Mouse (Mus musculus) hindbrain, embryonic 12.5 days (tissue): ENCODE measurements around the gene Cs. TPM values are rescaled to one million over a fixed set of nuclear protein-coding genes. Genes with fewer than 3 reads are reported as not detected.
"Not testable (repeated sequence)": the region's sequence is repeated elsewhere in the genome, so short reads cannot be mapped to it uniquely, and the experiment has no call there.

ENCODE experiments used
- ATAC-seq: fragments of 200-750 bp; cut with Nextera tagmentation; 2 replicates; pipeline ENCODE4 v1.8.0; 2017; ENCODE audit warnings: moderate TSS enrichment; ENCODE audit not compliant: low FRiP score
- H3K27ac ChIP-seq: fragments of 300-500 bp; sonication (generic); 2 replicates; pipeline ENCODE4 v1.5.1; 2016; ENCODE audit warnings: mild to moderate bottlenecking
- H3K27me3 ChIP-seq: fragments of 300-500 bp; sonication (generic); 2 replicates; pipeline ENCODE4 v1.6.1; 2016; ENCODE audit warnings: mild to moderate bottlenecking
- H3K36me3 ChIP-seq: fragments of 300-500 bp; sonication (generic); 2 replicates; pipeline ENCODE4 v1.6.1; 2016; ENCODE audit warnings: mild to moderate bottlenecking
- H3K4me1 ChIP-seq: fragments of 300-500 bp; sonication (generic); 2 replicates; pipeline ENCODE4 v1.6.1; 2016
- H3K4me2 ChIP-seq: fragments of 300-500 bp; sonication (generic); replicated peaks from 2 replicates; pipeline ENCODE4 v1.6.1; 2016; ENCODE audit warnings: mild to moderate bottlenecking
- H3K4me3 ChIP-seq: fragments of 300-500 bp; sonication (generic); 2 replicates; pipeline ENCODE4 v1.5.1; 2016; ENCODE audit warnings: mild to moderate bottlenecking
- H3K9ac ChIP-seq: fragments of 300-500 bp; sonication (generic); 2 replicates; pipeline ENCODE4 v1.6.1; 2016; ENCODE audit warnings: mild to moderate bottlenecking, moderate library complexity
- H3K9me3 ChIP-seq: fragments of 300-500 bp; sonication (generic); replicated peaks from 2 replicates; pipeline ENCODE4 v1.6.1; 2016; ENCODE audit warnings: mild to moderate bottlenecking
- WGBS: fragments of 180-500 bp; shearing (Covaris S2); methylation state at CpG from one replicate; pipeline ENCODE4 v1.1.7; 2016; 5-methylcytosine and 5-hydroxymethylcytosine counted together
- polyA plus RNA-seq: library from polyadenylated mRNA; unstranded; fragments of >200 nt; fragmentation: Nextera tagmentation; extraction: Ambion mirVana; gene quantifications from 2 replicates; pipeline ENCODE4 v1.2.1, GENCODE M21; 2016

Gene Cs
- 207 and 208 TPM in 2 replicates for polyA plus RNA-seq

DNA sequence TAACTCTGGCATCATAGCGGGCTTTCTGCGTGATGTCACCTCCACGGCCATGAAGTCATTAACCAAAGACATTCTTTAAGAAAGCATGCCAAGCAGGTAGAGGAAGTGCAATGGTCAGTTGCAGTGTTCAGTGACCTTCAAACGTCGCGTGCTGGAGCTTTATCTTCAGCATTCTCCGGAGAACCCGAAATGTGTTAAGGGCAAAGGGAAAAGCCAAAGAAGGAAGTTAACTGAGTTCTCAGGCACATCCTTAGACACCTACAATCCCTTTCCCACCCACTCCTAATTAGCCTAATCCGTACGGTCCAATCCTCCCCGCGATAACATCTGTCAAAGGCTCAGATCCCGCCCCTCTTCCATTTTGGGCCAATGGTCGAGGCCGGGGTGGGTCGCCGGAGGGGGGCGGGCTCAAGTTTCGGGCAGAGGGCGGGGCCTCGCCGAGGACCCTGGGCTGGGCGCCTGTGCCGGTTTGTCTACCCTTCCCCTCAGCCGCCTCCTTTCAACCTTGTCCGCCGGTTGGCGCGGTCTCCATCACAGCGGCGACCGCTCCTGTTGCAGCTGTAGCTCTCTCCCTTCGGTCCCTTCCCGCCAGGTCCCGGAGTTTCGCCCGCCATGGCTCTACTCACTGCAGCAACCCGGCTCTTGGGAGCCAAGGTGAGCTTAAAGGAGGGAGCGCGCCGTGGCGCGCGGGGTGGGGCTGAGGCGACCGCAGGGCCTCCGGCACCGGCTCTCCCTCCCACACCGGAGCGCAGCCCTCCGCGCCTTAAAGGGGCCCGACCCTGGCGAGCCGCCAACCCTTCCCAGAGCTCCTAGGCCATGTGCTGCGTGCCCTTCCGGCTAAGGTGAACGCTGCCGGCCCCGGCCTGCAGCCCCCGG lies at the start of gene Cs:
Gene Cs, plus strand, starts transcription at position 429 of the 876 bp plus-strand sequence.
- H3K4me2 ChIP-seq = peak within 1 kb of the TSS; percentile 93
- H3K4me3 ChIP-seq = peak within 1 kb of the TSS; percentile 79
- H3K36me3 ChIP-seq = no peaks in the 10 kb centered on the region
- ATAC-seq = peak; percentile 99
- no peaks in the 10 kb centered on the region for H3K9me3 ChIP-seq
- H3K4me1 ChIP-seq = peaks cover 21% of the 10 kb centered on the region
- WGBS = 3% methylated on average over 60 of the region's 61 CpGs
- peak within 1 kb of the TSS; percentile 93 for H3K27ac ChIP-seq
- H3K9ac ChIP-seq = peak within 1 kb of the TSS; percentile 90
- H3K27me3 ChIP-seq = no peaks in the 10 kb centered on the region

DNA sequence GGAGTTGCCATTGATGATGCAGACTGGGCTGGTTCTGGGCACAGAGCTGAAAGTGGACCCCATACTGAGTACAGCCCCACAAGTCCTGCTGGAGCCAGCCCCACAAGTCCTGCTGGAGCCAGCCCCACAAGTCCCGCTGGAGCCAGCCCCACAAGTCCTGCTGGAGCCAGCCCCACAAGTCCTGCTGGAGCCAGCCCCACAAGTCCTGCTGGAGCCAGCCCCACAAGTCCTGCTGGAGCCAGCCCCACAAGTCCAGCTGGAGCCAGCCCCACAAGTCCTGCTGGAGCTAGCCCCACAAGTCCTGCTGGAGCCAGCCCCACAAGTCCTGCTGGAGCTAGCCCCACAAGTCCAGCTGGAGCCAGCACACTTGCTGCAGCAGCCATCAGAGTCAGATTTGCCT lies 46.9 kb upstream of the Cs start:
- not testable (repeated sequence) for H3K4me3 ChIP-seq, ATAC-seq, H3K27ac ChIP-seq, H3K27me3 ChIP-seq, H3K4me2 ChIP-seq, H3K4me1 ChIP-seq, H3K9me3 ChIP-seq, H3K9ac ChIP-seq
- 88% methylated on average over 1 of the region's 1 CpGs for WGBS
- H3K36me3 ChIP-seq = peaks cover 55% of the 10 kb centered on the region

DNA sequence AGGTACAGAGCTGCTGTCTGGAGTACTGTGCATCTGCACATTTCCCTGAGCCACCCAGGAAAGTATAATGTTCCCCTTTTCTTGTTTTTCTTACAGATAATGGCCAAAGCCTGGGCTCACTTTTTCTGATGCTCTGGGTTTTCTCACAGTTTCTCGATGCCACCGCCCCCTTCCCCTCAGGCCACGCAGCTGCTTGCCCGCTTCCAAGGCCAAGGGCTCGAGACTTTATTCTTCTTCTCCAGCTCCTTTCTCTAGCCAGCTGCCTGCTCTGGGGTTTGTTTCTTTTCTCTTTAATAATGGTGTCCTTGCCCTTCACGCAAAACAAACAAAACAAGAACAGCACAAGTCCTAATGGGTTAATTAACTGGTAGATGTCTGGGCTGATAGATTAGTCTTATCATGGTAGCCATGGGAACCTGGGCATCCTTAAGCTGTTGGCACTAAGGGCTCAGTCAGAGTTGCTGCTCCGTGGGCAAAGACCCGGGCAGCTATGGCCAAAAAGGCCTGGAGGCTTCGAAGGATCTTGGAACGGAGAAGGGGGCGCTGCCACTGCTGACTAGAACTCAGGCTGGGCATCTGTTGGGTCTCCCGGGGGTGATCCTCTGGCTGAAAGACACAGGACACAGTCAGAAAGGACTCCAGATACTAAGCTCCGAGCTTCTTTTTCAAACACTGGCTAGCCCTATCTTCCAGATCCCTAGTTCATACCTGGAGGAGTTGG lies 41.0 kb upstream of the Cs start:
- WGBS = 69% methylated on average over 13 of the region's 13 CpGs
- Histone ChIP-seq H3K9me3 (no peaks in the 10 kb centered on the region), H3K27ac (no peak overlapping the region), H3K27me3 (peaks cover 3% of the 10 kb centered on the region; the same call in 1 of the 2 replicates), H3K36me3 (peaks cover 14% of the 10 kb centered on the region), H3K4me2 (no peak overlapping the region), H3K4me1 (peaks cover 3% of the 10 kb centered on the region; the same call in 1 of the 2 replicates), H3K9ac (no peak overlapping the region), H3K4me3 (no peak overlapping the region)
- ATAC-seq = no peak

DNA sequence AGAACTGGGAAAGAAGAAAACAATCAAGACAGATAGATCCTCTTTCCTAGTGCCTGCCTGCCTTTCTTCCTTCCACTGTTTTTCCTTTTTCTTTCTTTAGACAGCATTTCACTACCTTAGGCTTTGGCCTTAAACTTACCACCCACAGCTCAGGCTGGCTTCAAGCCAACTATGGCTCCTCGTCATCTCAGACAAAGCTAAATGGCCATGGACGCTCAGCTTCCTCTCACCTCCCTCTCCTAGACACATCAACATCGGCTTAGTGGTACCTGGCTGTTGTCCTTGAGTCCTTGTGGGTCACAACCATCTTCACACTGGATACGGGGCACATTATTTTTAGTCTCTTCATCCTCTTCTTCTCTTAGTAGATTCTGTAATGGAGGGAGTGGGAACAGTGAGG lies 40.3 kb upstream of the Cs start:
- 75% methylated on average over 4 of the region's 4 CpGs for WGBS
- Histone ChIP-seq H3K9me3 (no peaks in the 10 kb centered on the region), H3K4me1 (peaks cover 5% of the 10 kb centered on the region), H3K4me3 (no peak overlapping the region), H3K9ac (no peak overlapping the region), H3K27me3 (peaks cover 3% of the 10 kb centered on the region; the same call in 1 of the 2 replicates), H3K27ac (no peak overlapping the region), H3K4me2 (no peak overlapping the region), H3K36me3 (peaks cover 9% of the 10 kb centered on the region; the same call in 1 of the 2 replicates)
- no peak for ATAC-seq

DNA sequence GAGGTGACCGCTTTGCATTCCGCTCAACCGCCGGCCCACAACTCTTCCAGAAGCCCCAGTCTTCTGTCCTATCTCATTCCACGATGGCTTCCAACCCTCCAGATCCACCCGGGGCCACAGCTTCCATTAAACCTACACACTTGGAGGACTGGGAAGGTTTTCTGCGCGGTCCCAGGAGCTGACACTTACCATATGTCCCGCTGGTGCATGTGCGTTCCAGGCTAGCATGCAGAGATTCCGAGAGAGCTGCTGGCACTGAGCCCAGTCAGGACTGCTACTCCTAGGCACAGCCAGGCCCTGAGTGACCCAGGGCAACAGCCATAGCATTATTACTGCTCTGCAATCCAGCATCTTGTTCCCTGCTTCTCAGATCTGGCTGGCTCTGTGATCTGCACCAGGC lies 39.9 kb upstream of the Cs start:
- ATAC-seq = no peak
- peaks cover 5% of the 10 kb centered on the region; the same call in 1 of the 2 replicates for H3K36me3 ChIP-seq
- no peaks in the 10 kb centered on the region for H3K9me3 ChIP-seq
- WGBS = 87% methylated on average over 11 of the region's 11 CpGs
- H3K27ac ChIP-seq = no peak overlapping the region
- H3K4me1 ChIP-seq = peaks cover 9% of the 10 kb centered on the region
- peaks cover 3% of the 10 kb centered on the region; the same call in 1 of the 2 replicates for H3K27me3 ChIP-seq
- H3K9ac ChIP-seq = no peak overlapping the region
- no peak overlapping the region for H3K4me2 ChIP-seq
- no peak overlapping the region for H3K4me3 ChIP-seq

DNA sequence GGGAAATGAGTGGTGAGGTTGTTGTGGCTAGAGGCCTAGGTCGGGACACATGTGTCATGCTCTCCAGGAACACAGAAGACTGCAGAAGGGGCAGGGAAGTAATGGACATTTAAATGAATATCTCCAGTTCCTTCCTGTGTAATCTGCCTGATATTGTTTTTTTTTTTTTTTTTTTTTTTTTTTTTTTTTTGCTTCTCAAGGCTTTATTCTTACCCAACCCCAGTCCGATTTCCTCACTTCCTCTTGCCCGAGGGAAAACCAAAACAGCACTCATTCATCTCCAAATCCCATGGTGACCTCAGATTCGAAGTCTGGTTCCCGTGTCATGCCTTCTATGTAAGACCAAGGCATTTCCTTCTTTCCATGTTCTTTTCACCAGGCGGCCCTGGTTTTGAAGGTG lies 39.3 kb upstream of the Cs start:
- no peak overlapping the region for H3K27ac ChIP-seq
- no peaks in the 10 kb centered on the region for H3K36me3 ChIP-seq
- H3K9me3 ChIP-seq = no peaks in the 10 kb centered on the region
- peaks cover 9% of the 10 kb centered on the region for H3K4me1 ChIP-seq
- H3K4me3 ChIP-seq = no peak overlapping the region
- WGBS = 77% methylated on average over 6 of the region's 6 CpGs
- no peak for ATAC-seq
- H3K9ac ChIP-seq = no peak overlapping the region
- peaks cover 3% of the 10 kb centered on the region; the same call in 1 of the 2 replicates for H3K27me3 ChIP-seq
- no peak overlapping the region for H3K4me2 ChIP-seq

DNA sequence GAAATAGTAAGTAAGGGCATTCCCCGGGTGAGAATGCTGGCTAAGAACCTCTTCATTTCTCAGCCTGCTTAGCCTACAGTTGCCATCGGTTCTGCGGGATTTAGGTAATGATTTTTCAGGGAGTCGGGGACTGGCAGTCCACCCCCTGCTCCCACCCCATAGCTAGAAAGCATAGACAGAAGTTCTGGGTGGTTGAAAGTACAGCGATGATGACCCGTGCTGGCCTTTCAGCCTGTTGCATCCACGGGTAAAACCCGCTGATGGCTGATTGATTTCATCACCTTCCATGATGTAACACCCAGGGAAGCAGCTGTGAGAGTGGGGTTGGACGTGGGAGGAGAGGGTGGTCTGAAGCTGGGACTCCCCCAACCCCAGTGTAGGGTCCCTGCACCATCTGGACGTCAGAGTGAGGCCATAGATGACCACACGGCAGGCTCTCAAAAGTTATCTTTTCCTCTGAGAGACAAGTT lies 38.8 kb upstream of the Cs start, which contains the start of gene Il23a:
Gene Il23a, minus strand, starts transcription at position 51 of the 470 bp plus-strand sequence.
- Histone ChIP-seq H3K9ac (no peak within 1 kb of the TSS), H3K27ac (no peak within 1 kb of the TSS), H3K4me3 (no peak within 1 kb of the TSS), H3K4me1 (peaks cover 9% of the 10 kb centered on the region), H3K9me3 (no peaks in the 10 kb centered on the region), H3K36me3 (no peaks in the 10 kb centered on the region), H3K4me2 (no peak within 1 kb of the TSS), H3K27me3 (peaks cover 3% of the 10 kb centered on the region; the same call in 1 of the 2 replicates)
- ATAC-seq = no peak
- 83% methylated on average over 11 of the region's 11 CpGs for WGBS

DNA sequence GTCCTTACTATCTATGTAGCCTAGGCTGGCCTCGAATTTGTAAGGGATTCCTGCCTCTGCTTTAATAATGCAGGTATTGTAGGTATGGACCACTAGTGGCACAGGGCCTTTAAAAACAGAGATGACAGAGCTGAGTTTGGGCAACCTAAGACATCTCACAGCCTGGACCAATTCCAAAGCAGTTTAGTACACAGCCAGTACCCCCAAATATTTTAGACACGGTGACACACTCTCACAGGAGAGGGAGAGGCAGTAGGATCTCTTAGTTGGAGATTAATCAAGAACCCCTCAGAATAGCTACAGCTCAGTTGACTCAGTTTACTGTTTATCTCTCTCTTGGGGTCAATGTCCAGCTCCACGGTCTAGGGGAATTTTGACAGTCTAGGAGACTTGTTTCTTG lies 35.2 kb upstream of the Cs start:
- no peaks in the 10 kb centered on the region for H3K9me3 ChIP-seq
- H3K4me2 ChIP-seq = peak overlapping the region; percentile 66
- peak overlapping the region; percentile 56 for H3K4me3 ChIP-seq
- no peak for ATAC-seq
- peak overlapping the region; percentile 86 for H3K9ac ChIP-seq
- H3K36me3 ChIP-seq = no peaks in the 10 kb centered on the region
- peaks cover 3% of the 10 kb centered on the region; the same call in 1 of the 2 replicates for H3K27me3 ChIP-seq
- WGBS = 36% methylated on average over 3 of the region's 3 CpGs
- peaks cover 16% of the 10 kb centered on the region for H3K4me1 ChIP-seq
- peak overlapping the region; percentile 97 for H3K27ac ChIP-seq

DNA sequence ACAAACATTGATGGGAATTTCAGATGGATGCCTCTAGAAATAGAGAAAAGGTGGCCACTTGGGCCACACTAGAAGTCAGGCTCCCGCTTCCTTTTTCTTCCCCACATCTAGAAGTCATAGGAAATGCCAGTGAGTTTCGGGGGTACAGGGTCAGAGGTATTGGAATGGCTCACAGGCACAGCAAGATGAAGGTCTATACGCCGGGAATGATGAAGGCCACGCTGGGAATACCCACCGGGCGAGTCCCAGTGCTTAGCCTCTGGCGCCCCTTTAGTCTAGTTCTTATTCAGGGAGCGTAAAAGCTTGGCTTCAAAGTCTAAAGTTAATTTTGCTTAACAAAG lies 34.8 kb upstream of the Cs start:
- WGBS = 3% methylated on average over 9 of the region's 9 CpGs
- Histone ChIP-seq H3K36me3 (0 out of 2 replicates have a peak, but pooled peaks cover under 1% of the 10 kb centered on the region), H3K4me3 (peak overlapping the region; percentile 56), H3K9me3 (no peaks in the 10 kb centered on the region), H3K27ac (peak overlapping the region; percentile 97), H3K4me2 (peak overlapping the region; percentile 66), H3K9ac (peak overlapping the region; percentile 86), H3K27me3 (0 out of 2 replicates have a peak, but pooled peaks cover 3% of the 10 kb centered on the region), H3K4me1 (peaks cover 16% of the 10 kb centered on the region)
- peak; percentile 51 for ATAC-seq

DNA sequence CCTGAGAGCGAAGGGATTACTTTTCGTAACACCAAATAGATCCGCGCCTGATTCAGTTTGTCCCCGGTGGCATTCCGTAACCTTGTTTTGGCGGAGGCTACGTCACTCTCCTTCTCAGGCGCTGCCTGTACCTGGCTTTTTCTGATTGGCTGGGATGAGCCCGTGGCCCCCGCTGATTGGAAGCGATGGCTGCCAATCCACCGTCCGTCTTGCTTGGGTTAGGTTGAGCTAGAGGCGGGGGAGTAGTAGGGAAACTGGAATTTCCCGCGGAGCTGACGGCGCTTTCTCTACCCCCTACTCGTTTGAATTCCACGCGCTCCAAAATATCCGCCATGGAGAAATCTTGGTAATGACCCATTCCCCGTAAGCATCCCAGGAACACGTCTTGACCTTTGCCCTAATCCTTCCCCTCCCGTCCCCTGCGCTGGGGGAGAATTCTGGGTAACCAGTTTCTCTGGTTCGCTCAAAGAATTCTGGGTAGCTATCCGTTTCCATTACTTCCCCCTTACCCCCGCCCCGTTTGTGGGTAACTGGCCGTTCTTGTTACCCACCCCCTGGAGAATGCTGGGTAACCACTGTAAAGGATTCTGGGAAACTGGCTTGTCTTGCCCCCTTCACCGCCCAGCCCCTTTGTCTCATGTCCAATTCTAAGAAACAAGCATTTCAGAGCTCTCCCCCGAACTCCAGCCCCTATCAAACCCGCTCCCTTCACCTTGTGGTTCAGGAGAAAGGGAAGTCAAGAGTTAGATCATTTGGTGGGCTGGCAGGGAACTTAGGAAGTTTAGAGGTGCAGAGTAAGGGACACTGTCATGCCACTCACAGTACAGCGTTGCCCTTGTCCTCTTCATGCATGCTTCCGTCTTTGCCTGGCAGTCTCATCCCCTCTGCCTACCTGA lies 34.2 kb upstream of the Cs start, which contains the start of gene Pan2:
Gene Pan2, plus strand, starts transcription at position 210 of the 896 bp plus-strand sequence.
- Histone ChIP-seq H3K9me3 (no peaks in the 10 kb centered on the region), H3K27me3 (0 out of 2 replicates have a peak, but pooled peaks cover 3% of the 10 kb centered on the region), H3K4me2 (peak within 1 kb of the TSS; percentile 66), H3K4me3 (peak within 1 kb of the TSS; percentile 56), H3K4me1 (peaks cover 16% of the 10 kb centered on the region), H3K27ac (peak within 1 kb of the TSS; percentile 97), H3K36me3 (peaks cover 6% of the 10 kb centered on the region), H3K9ac (peak within 1 kb of the TSS; percentile 86)
- peak; percentile 98 for ATAC-seq
- 1% methylated on average over 37 of the region's 37 CpGs for WGBS

DNA sequence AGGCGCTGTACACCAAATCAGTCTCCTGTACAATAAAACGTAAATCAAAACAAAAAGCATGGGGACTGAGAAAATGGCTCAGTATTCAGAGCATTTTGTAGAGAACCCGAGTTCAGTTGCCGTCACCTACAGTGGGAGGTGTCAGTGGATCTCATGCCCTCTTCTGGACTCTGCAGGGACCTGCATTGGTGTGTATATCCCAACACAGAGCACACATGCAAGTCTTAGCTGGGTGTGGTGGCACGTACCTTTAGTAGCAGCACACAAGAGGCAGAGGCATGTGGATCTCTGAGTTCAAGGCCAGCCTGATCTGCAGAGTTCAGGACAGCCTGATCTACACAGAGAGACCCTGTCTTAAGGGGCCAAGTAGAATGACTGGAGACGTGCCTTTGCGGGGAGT lies 27.9 kb upstream of the Cs start:
- peaks cover under 1% of the 10 kb centered on the region; the same call in 1 of the 2 replicates for H3K4me1 ChIP-seq
- H3K4me2 ChIP-seq = no peak overlapping the region
- no peak for ATAC-seq
- no peak overlapping the region for H3K9ac ChIP-seq
- H3K9me3 ChIP-seq = no peaks in the 10 kb centered on the region
- 91% methylated on average over 7 of the region's 7 CpGs for WGBS
- no peaks in the 10 kb centered on the region for H3K27me3 ChIP-seq
- H3K27ac ChIP-seq = 0 out of 2 replicates have a peak overlapping the region, but pooled peaks have one; percentile 30
- H3K36me3 ChIP-seq = peaks cover 58% of the 10 kb centered on the region
- no peak overlapping the region for H3K4me3 ChIP-seq
